Mouse (Mus musculus) hindbrain, embryonic 10.5 days (tissue): Measurements from ENCODE around the gene Szrd1. TPM values are rescaled to one million over a fixed set of nuclear protein-coding genes. Genes with fewer than 3 reads are reported as not detected.
"Not testable (repeated sequence)": the region's sequence is repeated elsewhere in the genome, so short reads cannot be mapped to it uniquely, and the experiment has no call there.

Source experiments
- DNase-seq: peaks from one replicate; pipeline ENCODE4 v3.0.0-alpha.2; 2017; ENCODE audit warnings: low spot score
- H3K27ac ChIP-seq: fragments of 300-500 bp; sonication (generic); 2 replicates; pipeline ENCODE4 v1.5.1; 2016; ENCODE audit warnings: mild to moderate bottlenecking, moderate library complexity
- H3K27me3 ChIP-seq: fragments of 300-500 bp; sonication (generic); 2 replicates; pipeline ENCODE4 v1.6.1; 2016; ENCODE audit warnings: mild to moderate bottlenecking; ENCODE audit not compliant: poor library complexity, insufficient read depth, severe bottlenecking
- H3K36me3 ChIP-seq: fragments of 300-500 bp; sonication (generic); 2 replicates; pipeline ENCODE4 v1.6.1; 2016; ENCODE audit warnings: mild to moderate bottlenecking, moderate library complexity
- H3K4me1 ChIP-seq: fragments of 300-500 bp; sonication (generic); replicated peaks from 2 replicates; pipeline ENCODE4 v1.6.1; 2016; ENCODE audit warnings: mild to moderate bottlenecking
- H3K4me3 ChIP-seq: fragments of 300-500 bp; sonication (generic); 2 replicates; pipeline ENCODE4 v1.5.1; 2016; ENCODE audit warnings: mild to moderate bottlenecking, moderate library complexity
- H3K9me3 ChIP-seq: fragments of 300-500 bp; sonication (generic); 2 replicates; pipeline ENCODE4 v1.6.1; 2016; ENCODE audit warnings: mild to moderate bottlenecking, moderate library complexity
- WGBS: fragments of 180-500 bp; shearing (Covaris S2); methylation state at CpG from one replicate; pipeline ENCODE4 v1.1.7; 2016; 5-methylcytosine and 5-hydroxymethylcytosine counted together
- polyA plus RNA-seq: library from polyadenylated mRNA; unstranded; fragments of >200 nt; fragmentation: Nextera tagmentation; extraction: Ambion mirVana; gene quantifications from 2 replicates; pipeline ENCODE4 v1.2.1, GENCODE M21; 2016

Gene Szrd1
- polyA plus RNA-seq, 1 experiment from 2014 or later = 44.1 TPM

GRCm38 (mm10) chr4:141142285-141142811 is 2.8 kb upstream of the Szrd1 start:
- Histone ChIP-seq H3K9me3 (no peaks in the 10 kb centered on the region), H3K4me1 (peaks cover 19% of the 10 kb centered on the region), H3K27me3 (no peaks in the 10 kb centered on the region; the same call in 1 of the 2 replicates), H3K4me3 (no peak overlapping the region), H3K36me3 (no peaks in the 10 kb centered on the region), H3K27ac (no peak overlapping the region)
- peak; percentile 64 for DNase-seq
- WGBS = 31% methylated on average over 9 of the region's 9 CpGs

- no peaks in the 10 kb centered on the region for H3K9me3 ChIP-seq
- H3K4me3 ChIP-seq = no peak overlapping the region
- 95% methylated on average over 6 of the region's 6 CpGs for WGBS
- no peaks in the 10 kb centered on the region; the same call in 1 of the 2 replicates for H3K27me3 ChIP-seq
- DNase-seq = no peak
- no peak overlapping the region for H3K27ac ChIP-seq
- H3K36me3 ChIP-seq = peaks cover 9% of the 10 kb centered on the region; the same call in 1 of the 2 replicates
- peaks cover 29% of the 10 kb centered on the region for H3K4me1 ChIP-seq
These were observed 1.4 kb upstream of the Szrd1 start for GRCm38 (mm10) chr4:141140967-141141366.

GRCm38 (mm10) chr4:141140354-141140753 is 779 bp upstream of the Szrd1 start:
- H3K36me3 ChIP-seq, H3K9me3 ChIP-seq, H3K4me3 ChIP-seq, DNase-seq, H3K27me3 ChIP-seq, H3K27ac ChIP-seq: not testable (repeated sequence)
- peaks cover 35% of the 10 kb centered on the region for H3K4me1 ChIP-seq
- 92% methylated on average over 9 of the region's 9 CpGs for WGBS

GRCm38 (mm10) chr4:141138425-141139115 is 1.0 kb downstream of the Szrd1 start:
- Histone ChIP-seq H3K4me3 (peak overlapping the region; percentile 92), H3K36me3 (peaks cover 17% of the 10 kb centered on the region; the same call in 1 of the 2 replicates), H3K27me3 (no peaks in the 10 kb centered on the region; the same call in 1 of the 2 replicates), H3K9me3 (no peaks in the 10 kb centered on the region), H3K4me1 (peaks cover 50% of the 10 kb centered on the region), H3K27ac (peak overlapping the region; percentile 96)
- WGBS = 6% methylated on average over 29 of the region's 29 CpGs
- no peak for DNase-seq

GRCm38 (mm10) chr4:141137740-141138139 is 1.8 kb downstream of the Szrd1 start:
- DNase-seq, H3K9me3 ChIP-seq, H3K27me3 ChIP-seq, H3K27ac ChIP-seq: not testable (repeated sequence)
- peaks cover 57% of the 10 kb centered on the region for H3K4me1 ChIP-seq
- peaks cover 17% of the 10 kb centered on the region; the same call in 1 of the 2 replicates for H3K36me3 ChIP-seq
- WGBS = 82% methylated on average over 3 of the region's 3 CpGs
- 0 out of 2 replicates have a peak overlapping the region, but pooled peaks have one; percentile 13 for H3K4me3 ChIP-seq

- Histone ChIP-seq H3K4me3 (0 out of 2 replicates have a peak overlapping the region, but pooled peaks have one; percentile 21), H3K9me3 (no peaks in the 10 kb centered on the region)
These were observed 3.4 kb downstream of the Szrd1 start for GRCm38 (mm10) chr4:141136126-141136525.

GRCm38 (mm10) chr4:141134751-141135530 is 4.6 kb downstream of the Szrd1 start:
- peaks cover 82% of the 10 kb centered on the region for H3K4me1 ChIP-seq
- 82% methylated on average over 20 of the region's 20 CpGs for whole genome bisulfite sequencing

More at GRCm38 (mm10) chr4:141136126-141136525, 3.4 kb downstream of the Szrd1 start:
- peaks cover 73% of the 10 kb centered on the region for H3K4me1 ChIP-seq
- peaks cover 17% of the 10 kb centered on the region; the same call in 1 of the 2 replicates for H3K36me3 ChIP-seq
- H3K27me3 ChIP-seq = no peaks in the 10 kb centered on the region
- WGBS = 56% methylated on average over 7 of the region's 7 CpGs
- no peak for DNase-seq
- peak overlapping the region; percentile 66 for H3K27ac ChIP-seq

GRCm38 (mm10) chr4:141134031-141134441 is 5.5 kb downstream of the Szrd1 start:
- Histone ChIP-seq H3K27me3 (no peaks in the 10 kb centered on the region), H3K36me3 (peaks cover 17% of the 10 kb centered on the region; the same call in 1 of the 2 replicates), H3K9me3 (no peaks in the 10 kb centered on the region), H3K27ac (peak overlapping the region; percentile 73), H3K4me3 (peak overlapping the region; percentile 23; the same call in 1 of the 2 replicates), H3K4me1 (peaks cover 88% of the 10 kb centered on the region)
- WGBS = 19% methylated on average over 8 of the region's 8 CpGs
- DNase-seq = no peak

More at GRCm38 (mm10) chr4:141134751-141135530, 4.6 kb downstream of the Szrd1 start:
- H3K36me3 ChIP-seq = peaks cover 17% of the 10 kb centered on the region; the same call in 1 of the 2 replicates
- peak overlapping the region; percentile 73 for H3K27ac ChIP-seq
- DNase-seq = no peak
- no peaks in the 10 kb centered on the region for H3K27me3 ChIP-seq
- no peaks in the 10 kb centered on the region for H3K9me3 ChIP-seq
- peak overlapping the region; percentile 23; the same call in 1 of the 2 replicates for H3K4me3 ChIP-seq

GRCm38 (mm10) chr4:141133227-141133626 is 6.3 kb downstream of the Szrd1 start:
- no peak overlapping the region for H3K27ac ChIP-seq
- no peaks in the 10 kb centered on the region for H3K9me3 ChIP-seq
- 77% methylated on average over 8 of the region's 8 CpGs for WGBS
- H3K36me3 ChIP-seq = peaks cover 17% of the 10 kb centered on the region; the same call in 1 of the 2 replicates
- no peaks in the 10 kb centered on the region for H3K27me3 ChIP-seq
- H3K4me1 ChIP-seq = peaks cover 81% of the 10 kb centered on the region
- DNase-seq = no peak
- H3K4me3 ChIP-seq = no peak overlapping the region

GRCm38 (mm10) chr4:141132191-141132590 is 7.4 kb downstream of the Szrd1 start:
- H3K4me3 ChIP-seq = no peak overlapping the region
- peaks cover 17% of the 10 kb centered on the region for H3K36me3 ChIP-seq
- no peaks in the 10 kb centered on the region for H3K27me3 ChIP-seq
- no peak for DNase-seq
- WGBS = 65% methylated on average over 8 of the region's 8 CpGs
- H3K4me1 ChIP-seq = peaks cover 72% of the 10 kb centered on the region
- no peaks in the 10 kb centered on the region for H3K9me3 ChIP-seq
- H3K27ac ChIP-seq = peak overlapping the region; percentile 74

GRCm38 (mm10) chr4:141131531-141132061 is 8.0 kb downstream of the Szrd1 start:
- Histone ChIP-seq H3K4me1 (peaks cover 66% of the 10 kb centered on the region), H3K4me3 (0 out of 2 replicates have a peak overlapping the region, but pooled peaks have one; percentile 3), H3K36me3 (peaks cover 20% of the 10 kb centered on the region), H3K27ac (peak overlapping the region; percentile 74), H3K9me3 (no peaks in the 10 kb centered on the region), H3K27me3 (no peaks in the 10 kb centered on the region)
- no peak for DNase-seq
- WGBS = 61% methylated on average over 5 of the region's 5 CpGs

- Histone ChIP-seq H3K9me3 (no peaks in the 10 kb centered on the region), H3K27ac (peak overlapping the region; percentile 74), H3K27me3 (no peaks in the 10 kb centered on the region), H3K4me1 (peaks cover 58% of the 10 kb centered on the region), H3K36me3 (peaks cover 22% of the 10 kb centered on the region), H3K4me3 (no peak overlapping the region)
- no peak for DNase-seq
- 83% methylated on average over 6 of the region's 6 CpGs for WGBS
These were observed 8.8 kb downstream of the Szrd1 start for GRCm38 (mm10) chr4:141130704-141131342.
